Mouse (Mus musculus) megakaryocyte-erythroid progenitor cell, adult 5 weeks (primary cell): ENCODE measurements around the gene AA467197. TPM values are rescaled to one million over a fixed set of nuclear protein-coding genes. Genes with fewer than 3 reads are reported as not detected.

Source experiments
- polyA plus RNA-seq: library from polyadenylated mRNA; stranded (reverse); fragments of >175 nt; gene quantifications from 2 replicates; pipeline ENCODE4 v1.2.3, GENCODE M21; 2012

Gene AA467197
- polyA plus RNA-seq = 0.62 and 1.1 TPM in 2 replicates

DNA sequence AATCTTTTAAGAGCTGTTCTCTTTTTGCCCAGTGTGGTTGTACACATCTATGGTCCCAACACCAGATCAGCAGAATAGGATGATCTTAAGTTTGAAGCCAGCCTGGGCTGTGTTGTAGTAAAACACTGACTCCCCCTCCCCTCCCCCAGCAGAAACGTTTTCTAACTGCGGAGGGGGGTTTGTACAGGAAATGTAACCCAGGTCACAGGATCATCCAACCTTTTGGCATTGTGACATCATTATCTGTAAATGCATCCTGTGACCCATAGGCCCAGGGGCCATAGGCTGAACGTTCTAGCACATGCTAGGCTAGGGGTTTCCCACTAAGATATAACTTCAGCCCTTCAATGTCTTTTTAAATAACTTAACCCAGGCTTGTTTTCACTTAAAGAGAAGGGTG, at the start of gene AA467197:
AA467197 (plus strand) TSS at position 301 of the 400 bp plus-strand sequence.

GRCm38 (mm10) chr2:122610746-122611653, 25.8 kb upstream of the AA467197 start, which contains the start of gene Gatm:
Gene Gatm (minus strand): TSS chr2:122611303.

Other genes starting within 250 kb of the AA467197 start
- gene Slc28a2, start 210.5 kb upstream of the AA467197 start, polyA plus RNA-seq = 2.9 and 3.7 TPM in 2 replicates
- gene Gm14085, start 152.0 kb upstream of the AA467197 start, polyA plus RNA-seq = 0.11 and 0.22 TPM in 2 replicates
- gene Gatm, start 25.7 kb upstream of the AA467197 start, polyA plus RNA-seq = 20.7 and 28.3 TPM in 2 replicates
- gene Slc30a4, start 65.7 kb downstream of the AA467197 start, polyA plus RNA-seq = 1.6 and 2.3 TPM in 2 replicates
- 13.6 and 16.5 TPM in 2 replicates for gene Bloc1s6, start 101.5 kb downstream of the AA467197 start, polyA plus RNA-seq
- gene Sqor, start 128.3 kb downstream of the AA467197 start, polyA plus RNA-seq = 14.5 and 21.2 TPM in 2 replicates